8 mouse cellular contexts compared by ENCODE assay signal in the genomic region with DNA sequence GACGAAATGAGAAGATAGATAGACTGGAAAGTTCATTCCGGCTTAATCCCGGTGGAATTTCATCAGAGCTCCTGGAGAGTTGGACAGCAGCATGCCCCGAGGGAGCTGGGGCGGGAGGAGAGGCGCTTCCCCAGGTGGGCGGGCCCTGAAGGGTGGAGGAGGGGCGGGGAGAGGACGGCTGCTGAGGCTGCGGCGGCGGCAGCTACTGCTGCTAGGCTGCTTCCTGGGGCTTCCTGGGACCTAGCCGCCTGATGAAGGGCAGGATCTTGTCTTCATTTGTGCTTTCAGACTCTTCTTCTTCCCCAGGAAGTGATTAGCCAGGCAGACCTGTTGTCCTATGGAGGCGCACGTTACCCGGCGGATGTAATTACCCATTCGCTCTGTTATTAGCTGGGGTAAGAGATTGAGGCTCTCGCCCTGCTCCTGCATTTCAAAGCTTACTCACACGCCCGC.
DNase-seq lines count a peak whose midpoint lies in the region; ATAC-seq and TF ChIP-seq lines count a peak whose summit lies in the region.

No protein-coding gene starts in this region.

- H3K9me3 ChIP-seq in embryonic facial prominence, embryonic 11.5 days (replicated peaks; ENCODE audit: control insufficient read depth, low read length): no peaks in the 10 kb centered on the region
- H3K9me3 ChIP-seq in heart, embryonic 12.5 days (replicated peaks): no peaks in the 10 kb centered on the region
- no peaks in the 10 kb centered on the region for H3K9me3 ChIP-seq in lung, postnatal 0 days (ENCODE audit: low read length)
- H3K9me3 ChIP-seq in stomach, embryonic 14.5 days (ENCODE audit: control insufficient read depth, low read depth, low read length): no peaks in the 10 kb centered on the region

- no peaks in the 10 kb centered on the region for H3K36me3 ChIP-seq in spleen, adult 2 months (ENCODE audit: control insufficient read depth, insufficient read depth, low read length)
- no peaks in the 10 kb centered on the region for H3K36me3 ChIP-seq in embryonic facial prominence, embryonic 11.5 days (replicated peaks; ENCODE audit: control insufficient read depth, insufficient read depth, low read depth, low read length)
- H3K36me3 ChIP-seq in heart, embryonic 12.5 days: no peaks in the 10 kb centered on the region
- no peaks in the 10 kb centered on the region for H3K36me3 ChIP-seq in lung, postnatal 0 days (ENCODE audit: insufficient read depth, low read length)
- no peaks in the 10 kb centered on the region for H3K36me3 ChIP-seq in stomach, embryonic 14.5 days (ENCODE audit: control insufficient read depth, insufficient read depth, low read length)

- H3K27me3 ChIP-seq in spleen, adult 2 months (ENCODE audit: control insufficient read depth, insufficient read depth, low read length): peaks cover 8% of the 10 kb centered on the region; the same call in 1 of the 2 replicates
- peaks cover 4% of the 10 kb centered on the region for H3K27me3 ChIP-seq in embryonic facial prominence, embryonic 11.5 days (ENCODE audit: control insufficient read depth, insufficient read depth, low read length)
- peaks cover 84% of the 10 kb centered on the region for H3K27me3 ChIP-seq in heart, embryonic 12.5 days (replicated peaks)
- peaks cover 31% of the 10 kb centered on the region; the same call in 1 of the 2 replicates for H3K27me3 ChIP-seq in lung, postnatal 0 days (replicated peaks; ENCODE audit: insufficient read depth, low read length)
- H3K27me3 ChIP-seq in stomach, embryonic 14.5 days (ENCODE audit: control insufficient read depth, insufficient read depth, low read length): peaks cover 14% of the 10 kb centered on the region; the same call in 1 of the 2 replicates

- H3K9ac ChIP-seq in embryonic facial prominence, embryonic 11.5 days (replicated peaks; ENCODE audit: low read length): peak overlapping the region; percentile 41
- H3K9ac ChIP-seq in heart, embryonic 12.5 days: no peak overlapping the region
- H3K9ac ChIP-seq in lung, postnatal 0 days (replicated peaks; ENCODE audit: low read depth): no peak overlapping the region
- no peak overlapping the region for H3K9ac ChIP-seq in stomach, embryonic 14.5 days (replicated peaks; ENCODE audit: low read depth, low read length)

- H3K27ac ChIP-seq in spleen, adult 2 months (ENCODE audit: insufficient read depth, low read length): no peak overlapping the region
- no peak overlapping the region for H3K27ac ChIP-seq in embryonic facial prominence, embryonic 11.5 days (replicated peaks; ENCODE audit: low read depth, low read length)
- no peak overlapping the region for H3K27ac ChIP-seq in heart, embryonic 12.5 days (ENCODE audit: poor library complexity, severe bottlenecking)
- H3K27ac ChIP-seq in lung, postnatal 0 days (ENCODE audit: low read length): no peak overlapping the region
- no peak overlapping the region for H3K27ac ChIP-seq in stomach, embryonic 14.5 days (ENCODE audit: low read length)

- H3K4me1 ChIP-seq in spleen, adult 2 months (ENCODE audit: control insufficient read depth, insufficient read depth, insufficient read length): peaks cover 7% of the 10 kb centered on the region; the same call in 1 of the 2 replicates
- H3K4me1 ChIP-seq in embryonic facial prominence, embryonic 11.5 days (ENCODE audit: control insufficient read depth, insufficient read depth, low read length): peaks cover 12% of the 10 kb centered on the region
- H3K4me1 ChIP-seq in heart, embryonic 12.5 days (replicated peaks): peaks cover 26% of the 10 kb centered on the region
- H3K4me1 ChIP-seq in lung, postnatal 0 days (ENCODE audit: insufficient read depth, low read depth, low read length): 0 out of 2 replicates have a peak, but pooled peaks cover 3% of the 10 kb centered on the region
- peaks cover 23% of the 10 kb centered on the region for H3K4me1 ChIP-seq in stomach, embryonic 14.5 days (ENCODE audit: control insufficient read depth, insufficient read depth, low read length)

- WGBS in spleen, adult 2 months: 2% methylated on average over 21 of the region's 21 CpGs
- under 1% methylated on average over 21 of the region's 21 CpGs for WGBS in embryonic facial prominence, embryonic 11.5 days
- WGBS in heart, embryonic 12.5 days: under 1% methylated on average over 18 of the region's 21 CpGs
- 2% methylated on average over 18 of the region's 21 CpGs for WGBS in lung, postnatal 0 days
- under 1% methylated on average over 21 of the region's 21 CpGs for WGBS in stomach, embryonic 14.5 days

- ATAC-seq in embryonic facial prominence, embryonic 11.5 days (replicated peaks; ENCODE audit: insufficient number of reproducible peaks, low FRiP score, low TSS enrichment, low read depth): no peak
- no peak for ATAC-seq in heart, embryonic 12.5 days (ENCODE audit: insufficient number of reproducible peaks, low FRiP score)
- ATAC-seq in lung, postnatal 0 days: peak; percentile 62
- ATAC-seq in stomach, embryonic 14.5 days (ENCODE audit: insufficient number of reproducible peaks, insufficient read depth, low FRiP score, low read depth): no peak; the same call in 1 of the 2 replicates

- TF ChIP-seq EP300 in lung, postnatal 0 days (IDR thresholded peaks at IDR 0.05): no peak

- TF ChIP-seq POLR2A in spleen, adult 2 months (IDR thresholded peaks at IDR 0.05; ENCODE audit: low read depth, low read length): no peak

- no peak for TF ChIP-seq CTCF in spleen, adult 2 months (IDR thresholded peaks at IDR 0.05; ENCODE audit: extremely low read depth, insufficient read depth, insufficient read length, insufficient replicate concordance)
- no peak for TF ChIP-seq CTCF in lung, postnatal 0 days (IDR thresholded peaks at IDR 0.05)

- DNase-seq in spleen, adult 2 months (ENCODE audit: low read depth in 1 of 2, low spot score in 2 of 2): peak in 1 of 2 experiments; percentile 49
- no peak for DNase-seq in spleen, adult 12 weeks (ENCODE audit: low spot score)
- DNase-seq in embryonic facial prominence, embryonic 11.5 days (ENCODE audit: low spot score): peak; percentile 75
- peak; percentile 48 for DNase-seq in kidney, adult 9 months
- DNase-seq in lung, postnatal 0 days (ENCODE audit: low spot score): peak; percentile 68
- no peak for DNase-seq in cerebellum, adult 9-10 months

- peak overlapping the region; percentile 32 for H3K4me2 ChIP-seq in embryonic facial prominence, embryonic 11.5 days (ENCODE audit: low read depth, low read length)
- peak overlapping the region; percentile 75 for H3K4me2 ChIP-seq in heart, embryonic 12.5 days
- H3K4me2 ChIP-seq in lung, postnatal 0 days (replicated peaks; ENCODE audit: low read depth, low read length): peak overlapping the region; percentile 44
- peak overlapping the region; percentile 55 for H3K4me2 ChIP-seq in stomach, embryonic 14.5 days (replicated peaks; ENCODE audit: low read depth, low read length)

- peak overlapping the region; percentile 31; the same call in 1 of the 2 replicates for H3K4me3 ChIP-seq in spleen, adult 2 months (ENCODE audit: extremely low read depth, insufficient read depth, insufficient read length)
- peak overlapping the region; percentile 11; the same call in 1 of the 2 replicates for H3K4me3 ChIP-seq in embryonic facial prominence, embryonic 11.5 days (ENCODE audit: low read depth, low read length)
- H3K4me3 ChIP-seq in heart, embryonic 12.5 days: peak overlapping the region; percentile 43
- H3K4me3 ChIP-seq in lung, postnatal 0 days (ENCODE audit: low read depth, low read length): peak overlapping the region; percentile 23
- H3K4me3 ChIP-seq in stomach, embryonic 14.5 days (ENCODE audit: low read depth, low read length): peak overlapping the region; percentile 28

Comparison
In these comparisons a context has a peak if more than half of its experiments do, and no peak if none do; other contexts are left out.
1. DNase-seq: peak in embryonic facial prominence, embryonic 11.5 days (single experiment), kidney, adult 9 months (single experiment) and lung, postnatal 0 days (single experiment); none in spleen, adult 12 weeks (single experiment) and cerebellum, adult 9-10 months (single experiment).
2. Peak in every context shown above with its lines, with median percentiles within 50 percentile points of each other: H3K4me3 ChIP-seq and H3K4me2 ChIP-seq.